Mouse (Mus musculus) gastrocnemius, postnatal 36 days (tissue): ENCODE results near the gene Gabrb2. TPM values are rescaled to one million over a fixed set of nuclear protein-coding genes. Genes with fewer than 3 reads are reported as not detected.

Source experiments
- DNase-seq, 2 experiments: peaks; one replicate each; pipeline ENCODE4 v3.0.0; 2022
- intact Hi-C: fragments of 180-260 bp; cut with DNase I; formaldehyde crosslinking; loops from one replicate; pipeline ENCODE4 v1.15.1; 2025
- total RNA-seq, 2 experiments: library from RNA; stranded (reverse); gene quantifications; 2 replicates each; pipeline ENCODE4 v1.2.3; 2021

Gabrb2 gene
- total RNA-seq, 2 experiments from 2014 or later: 0.30 to 0.36 TPM

- DNase-seq: no peak
- intact Hi-C loops: no loop called here
Observed at GRCm38 (mm10) chr11:42528226-42528881, 108.8 kb downstream of the Gabrb2 start.

DNA sequence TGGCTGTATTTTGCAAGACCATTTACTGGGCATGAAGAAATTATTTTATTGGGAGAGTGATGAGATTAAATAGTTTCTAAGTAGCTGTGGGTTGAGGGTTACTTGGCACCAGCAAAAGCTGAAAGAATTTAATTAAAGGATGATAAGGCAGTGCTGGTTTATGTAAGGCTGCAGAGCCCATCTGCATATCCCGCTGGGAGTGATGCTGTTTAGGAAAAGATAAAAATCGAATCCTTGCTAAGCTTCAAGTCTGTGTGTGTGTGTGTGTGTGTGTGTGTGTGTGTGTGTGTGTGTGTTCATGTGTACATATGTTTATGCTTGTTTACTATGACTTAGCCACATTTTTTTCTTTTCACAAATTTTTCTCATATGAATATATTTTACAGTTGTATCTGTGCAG lies 113.0 kb downstream of the Gabrb2 start:
- intact Hi-C loops: no loop called here
- no peak for DNase-seq

DNA sequence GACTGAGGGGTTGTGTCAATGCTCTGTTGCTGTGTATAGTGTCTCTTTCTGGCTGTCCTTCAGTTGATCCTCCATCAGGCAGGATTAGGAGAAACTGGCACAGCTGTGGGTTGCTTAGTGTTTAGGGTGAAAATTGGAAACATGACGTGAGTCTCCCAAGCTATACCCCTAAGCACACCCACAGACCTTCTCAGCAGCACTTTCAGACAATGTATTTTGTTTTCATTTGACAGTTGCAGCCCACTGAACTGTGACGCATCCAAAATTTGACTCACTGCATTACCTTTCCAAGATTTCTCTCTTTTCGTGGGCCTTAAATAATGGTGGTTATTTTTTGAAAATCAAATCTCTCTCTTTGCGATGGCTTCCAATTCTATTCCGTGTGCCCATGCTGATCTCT lies 115.7 kb downstream of the Gabrb2 start:
- intact Hi-C loops: no loop called here

DNA sequence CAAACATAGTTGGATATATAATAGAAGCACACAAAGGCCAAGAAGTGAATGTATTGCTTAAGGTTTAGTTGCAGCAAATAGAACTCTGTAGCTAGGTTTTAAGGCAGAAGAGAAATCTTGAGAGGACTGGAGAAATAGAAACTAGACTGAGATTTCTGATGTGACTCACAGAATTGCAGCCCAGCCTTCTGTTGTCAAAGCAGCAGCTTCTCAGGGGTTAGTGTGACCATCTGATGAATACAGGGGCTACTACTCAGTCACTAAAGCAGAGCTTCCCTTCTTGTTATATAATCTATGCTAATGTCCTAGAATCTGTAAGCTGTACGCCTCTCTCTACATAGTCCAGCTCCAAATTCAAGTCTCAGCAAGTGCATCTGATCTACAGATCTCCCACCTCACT lies 116.3 kb downstream of the Gabrb2 start:
- intact Hi-C loops: no loop called here
- DNase-seq: no peak

More for the DNA sequence above, 115.7 kb downstream of the Gabrb2 start:
- DNase-seq: no peak

GRCm38 (mm10) chr11:42542861-42543260 lies 123.3 kb downstream of the Gabrb2 start:
- intact Hi-C loops: no loop called here
- DNase-seq: no peak

DNA sequence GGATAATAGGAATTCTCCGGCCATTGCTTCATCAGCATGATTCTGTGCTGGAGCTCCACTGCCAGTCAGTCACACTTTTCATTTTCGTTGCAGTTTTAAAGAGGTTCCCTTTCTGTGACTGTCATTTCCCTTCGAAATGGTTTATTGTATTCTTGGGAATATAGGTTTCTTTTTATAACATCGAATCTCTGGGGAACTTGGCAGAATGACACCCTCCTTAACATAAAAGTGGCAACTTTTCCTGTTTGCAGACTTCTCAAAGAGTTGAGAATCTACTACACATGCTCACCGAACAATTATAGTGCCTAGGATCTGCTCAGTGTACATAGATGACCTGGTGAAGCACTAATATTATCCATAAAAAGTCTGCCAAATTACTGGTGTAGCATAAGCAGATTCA lies 146.5 kb downstream of the Gabrb2 start:
- DNase-seq: no peak
- intact Hi-C loops: no loop called here

- intact Hi-C loops: no loop called here
- DNase-seq: no peak
Observed at GRCm38 (mm10) chr11:42571467-42571866, 151.9 kb downstream of the Gabrb2 start.

- intact Hi-C loops: no loop called here
- no peak for DNase-seq
Observed at GRCm38 (mm10) chr11:42575146-42575873, 155.8 kb downstream of the Gabrb2 start.

DNA sequence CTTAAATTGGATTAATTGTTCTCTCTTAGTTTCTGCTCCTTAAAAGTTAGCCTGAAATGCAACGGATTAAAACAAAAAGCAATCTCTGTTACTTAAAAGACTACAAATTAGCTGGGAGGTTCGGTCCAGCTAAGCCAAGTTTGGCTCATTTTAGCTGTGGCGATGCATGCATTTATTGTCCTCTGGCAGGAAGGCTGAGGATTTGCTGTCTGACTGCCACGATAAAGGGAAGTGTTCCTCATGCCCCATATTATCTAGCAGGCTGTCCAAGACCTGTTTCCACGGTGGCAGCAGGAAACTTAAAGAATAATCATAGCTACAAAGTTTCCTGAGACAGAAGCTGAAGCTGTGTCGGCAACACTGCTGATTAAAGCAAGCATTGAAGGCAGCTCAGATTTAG lies 160.2 kb downstream of the Gabrb2 start:
- no peak for DNase-seq
- intact Hi-C loops: no loop called here

DNA sequence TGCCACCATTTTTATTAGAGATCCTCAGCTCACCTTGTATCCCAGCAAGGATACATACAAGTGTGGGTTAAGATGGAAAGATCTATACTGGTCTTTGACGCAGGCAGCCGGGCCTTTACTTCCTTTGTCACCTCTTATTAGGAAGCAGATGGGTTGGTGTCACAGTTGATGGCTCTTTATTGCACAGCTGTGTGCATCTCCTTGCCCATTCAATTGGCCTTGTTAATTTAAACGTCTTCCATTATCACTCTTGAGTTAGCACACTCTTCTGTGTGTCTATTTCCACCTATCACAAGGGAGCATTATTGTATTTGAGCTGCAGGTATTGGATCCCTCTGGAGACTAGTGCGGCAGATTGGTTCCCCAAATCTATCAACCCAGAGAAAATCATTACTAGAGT lies 161.6 kb downstream of the Gabrb2 start:
- DNase-seq: no peak
- intact Hi-C loops: no loop called here

GRCm38 (mm10) chr11:42581753-42582152 lies 162.2 kb downstream of the Gabrb2 start:
- DNase-seq: no peak
- intact Hi-C loops: no loop called here

- intact Hi-C loops: no loop called here
- no peak for DNase-seq
Observed at GRCm38 (mm10) chr11:42592418-42592817, 172.9 kb downstream of the Gabrb2 start.

- DNase-seq: peak; percentile 19 to 47
- intact Hi-C loops: no loop called here
Observed at GRCm38 (mm10) chr11:42606225-42606624, 186.7 kb downstream of the Gabrb2 start.

DNA sequence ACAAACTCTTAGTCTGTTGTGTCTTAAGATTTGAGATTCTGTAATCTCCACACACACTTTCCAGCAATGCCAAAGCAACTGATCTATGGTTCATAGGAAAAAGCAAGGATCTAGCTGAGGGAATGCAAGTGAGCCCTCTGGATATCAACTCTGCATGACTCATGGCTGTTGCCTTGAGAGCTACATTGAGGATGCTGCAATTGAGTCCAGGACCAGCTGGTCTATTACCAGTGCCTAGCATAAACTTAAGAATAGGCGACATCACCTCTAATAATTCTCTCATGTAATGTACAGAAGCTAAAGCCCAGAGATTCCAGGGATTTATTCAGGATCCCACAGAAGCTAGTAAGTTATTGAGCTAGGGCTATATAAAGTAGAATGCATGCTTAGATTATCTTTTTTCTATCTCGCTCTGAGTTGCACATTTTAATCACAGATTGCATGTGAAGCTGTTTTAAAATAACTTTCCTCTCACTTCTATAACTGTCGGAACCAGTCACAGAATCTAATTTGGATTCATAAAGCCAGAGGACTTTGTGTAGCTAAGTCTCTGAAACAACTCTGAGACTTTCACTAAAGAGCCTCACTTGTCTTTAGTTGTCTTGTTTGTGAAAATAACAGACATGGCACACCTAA lies 189.7 kb downstream of the Gabrb2 start:
- intact Hi-C loops: no loop called here

DNA sequence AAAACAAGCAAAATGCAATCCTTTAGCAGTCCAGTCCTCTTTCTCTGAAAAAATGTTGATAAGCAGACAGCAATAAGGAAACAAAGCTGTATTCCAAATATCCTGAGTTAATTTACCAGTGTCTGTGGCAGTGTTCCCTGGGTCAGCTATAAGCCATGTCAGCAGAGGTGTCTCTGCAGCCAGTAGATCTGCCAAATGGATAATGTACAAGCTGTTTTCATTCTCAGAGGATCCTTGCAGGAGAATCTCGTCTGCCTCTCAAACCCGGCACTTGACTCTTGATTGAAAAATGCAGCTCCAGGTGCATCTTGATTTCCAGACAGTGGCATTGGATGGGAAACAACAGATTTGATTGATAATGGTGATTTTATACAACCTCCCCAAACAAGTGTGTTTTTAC lies 198.6 kb downstream of the Gabrb2 start:
- intact Hi-C loops: no loop called here
- no peak for DNase-seq

More for the DNA sequence above, 189.7 kb downstream of the Gabrb2 start:
- DNase-seq: no peak

- peak in 1 of 2 experiments; percentile 6 for DNase-seq
- intact Hi-C loops: no loop called here
Observed at GRCm38 (mm10) chr11:42621109-42621508, 201.6 kb downstream of the Gabrb2 start.

GRCm38 (mm10) chr11:42650111-42650510 lies 230.6 kb downstream of the Gabrb2 start:
- no peak for DNase-seq
- intact Hi-C loops: no loop called here

GRCm38 (mm10) chr11:42651572-42651971 lies 232.0 kb downstream of the Gabrb2 start:
- intact Hi-C loops: no loop called here
- DNase-seq: no peak

DNA sequence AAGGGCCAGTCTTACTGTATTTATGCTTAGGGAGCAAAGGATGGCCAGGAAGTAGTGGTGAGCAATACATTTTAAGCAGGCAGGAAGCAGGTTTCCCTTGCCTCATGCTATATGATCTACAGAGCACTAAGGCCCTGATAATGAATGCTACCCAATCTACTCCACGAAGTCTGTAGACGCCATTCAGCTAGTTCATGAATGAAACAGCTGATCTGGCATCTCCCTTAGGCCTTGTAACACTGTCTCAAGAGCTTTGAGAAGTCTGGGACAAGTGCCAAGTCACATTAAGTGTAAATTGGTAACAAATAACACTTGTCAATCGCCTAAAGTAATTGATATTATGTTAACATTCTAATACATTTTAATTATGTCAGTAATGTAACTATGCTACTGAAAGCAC lies 234.6 kb downstream of the Gabrb2 start:
- DNase-seq: no peak
- intact Hi-C loops: no loop called here

DNA sequence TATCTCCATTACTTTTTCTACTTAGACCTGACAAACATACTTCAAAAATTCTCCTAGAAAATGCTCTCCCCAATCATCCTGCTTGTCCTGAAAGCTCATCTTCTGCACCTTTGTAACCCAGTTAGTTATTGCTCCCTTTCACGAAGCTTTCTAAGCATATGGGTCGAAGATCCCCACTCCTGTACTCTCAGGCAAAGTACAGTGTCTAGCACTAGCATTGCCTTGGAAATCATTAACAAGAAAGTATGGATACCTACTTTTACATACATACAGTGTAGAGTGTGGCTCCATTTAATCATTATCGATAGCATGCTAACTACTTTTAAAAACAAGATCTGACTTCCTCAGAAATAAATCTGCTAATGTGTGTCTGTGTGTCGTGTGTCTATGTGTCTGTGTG lies 249.1 kb downstream of the Gabrb2 start:
- intact Hi-C loops: no loop called here
- DNase-seq: no peak
